Mouse (Mus musculus) lung, postnatal 0 days (tissue): Measurements from ENCODE around the gene Slc4a8.

Source experiments
- CTCF ChIP-seq: IDR thresholded peaks from 2 replicates; pipeline ENCODE4 v1.5.1; 2016; ENCODE audit warnings: antibody characterized with exemption, mild to moderate bottlenecking
- EP300 ChIP-seq: IDR thresholded peaks from 2 replicates; pipeline ENCODE4 v1.6.1; 2016; ENCODE audit warnings: antibody characterized with exemption, mild to moderate bottlenecking, control low read depth

- TF ChIP-seq CTCF: no peak
- no peak for TF ChIP-seq EP300
These were observed 23.2 kb upstream of the Slc4a8 start for GRCm38 (mm10) chr15:100738351-100738781.
